Mouse (Mus musculus) neural tube, embryonic 12.5 days (tissue): Measurements from ENCODE around the gene Asz1. TPM values are rescaled to one million over a fixed set of nuclear protein-coding genes. Genes with fewer than 3 reads are reported as not detected.

Experiments used
- ATAC-seq: fragments of 200-750 bp; cut with Nextera tagmentation; 2 replicates; pipeline ENCODE4 v1.8.0; 2017; ENCODE audit warnings: low read depth, mild to moderate bottlenecking, moderate TSS enrichment, moderate library complexity; ENCODE audit not compliant: low FRiP score
- H3K27ac ChIP-seq: fragments of 300-500 bp; sonication (generic); 2 replicates; pipeline ENCODE4 v1.5.1; 2016
- H3K27me3 ChIP-seq: fragments of 300-500 bp; sonication (generic); replicated peaks from 2 replicates; pipeline ENCODE4 v1.6.1; 2016; ENCODE audit warnings: mild to moderate bottlenecking
- H3K36me3 ChIP-seq: fragments of 300-500 bp; sonication (generic); 2 replicates; pipeline ENCODE4 v1.6.1; 2016; ENCODE audit warnings: mild to moderate bottlenecking
- H3K4me1 ChIP-seq: fragments of 300-500 bp; sonication (generic); 2 replicates; pipeline ENCODE4 v1.6.1; 2016
- H3K4me2 ChIP-seq: fragments of 300-500 bp; sonication (generic); replicated peaks from 2 replicates; pipeline ENCODE4 v1.6.1; 2016; ENCODE audit warnings: mild to moderate bottlenecking
- H3K4me3 ChIP-seq: fragments of 300-500 bp; sonication (generic); 2 replicates; pipeline ENCODE4 v1.5.1; 2016
- H3K9ac ChIP-seq: fragments of 300-500 bp; sonication (generic); 2 replicates; pipeline ENCODE4 v1.6.1; 2016; ENCODE audit warnings: mild to moderate bottlenecking
- H3K9me3 ChIP-seq: fragments of 300-500 bp; sonication (generic); 2 replicates; pipeline ENCODE4 v1.6.1; 2016; ENCODE audit warnings: mild to moderate bottlenecking
- WGBS: fragments of 180-500 bp; shearing (Covaris S2); methylation state at CpG from one replicate; pipeline ENCODE4 v1.1.7; 2016; 5-methylcytosine and 5-hydroxymethylcytosine counted together
- polyA plus RNA-seq: library from polyadenylated mRNA; unstranded; fragments of >200 nt; fragmentation: Nextera tagmentation; extraction: Ambion mirVana; gene quantifications from 2 replicates; pipeline ENCODE4 v1.2.1, GENCODE M21; 2016

The Asz1 gene
- not detected in 2 replicates for polyA plus RNA-seq

- Histone ChIP-seq H3K27ac (no peak within 1 kb of the TSS), H3K4me1 (no peaks in the 10 kb centered on the region), H3K36me3 (no peaks in the 10 kb centered on the region), H3K9ac (no peak within 1 kb of the TSS), H3K4me2 (no peak within 1 kb of the TSS), H3K9me3 (no peaks in the 10 kb centered on the region), H3K4me3 (no peak within 1 kb of the TSS), H3K27me3 (no peaks in the 10 kb centered on the region)
- ATAC-seq: no peak
- WGBS: 94% methylated on average over 22 of the region's 22 CpGs
Observed at GRCm38 (mm10) chr6:18108934-18109333, at the start of gene Asz1. Asz1 (minus strand) TSS chr6:18109061.

DNA sequence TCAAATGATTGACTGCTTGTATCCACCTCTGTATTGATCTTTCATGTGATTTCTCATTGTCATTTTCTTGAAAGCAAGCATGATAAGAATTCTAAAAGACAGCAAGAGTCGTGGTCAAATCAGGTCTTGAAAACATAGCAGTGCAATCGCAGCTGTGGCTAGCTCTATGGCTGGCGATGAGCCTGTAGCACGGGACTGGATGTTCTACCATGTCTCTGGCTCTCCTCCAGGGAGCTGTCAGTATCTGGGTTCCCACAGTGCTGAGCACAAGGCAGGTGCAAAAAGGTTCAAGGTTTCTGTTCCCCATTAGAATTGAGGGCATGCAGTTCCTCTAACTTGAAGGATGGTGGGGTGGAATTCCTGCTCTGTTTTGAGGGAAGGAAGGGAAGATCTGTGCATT lies 44.2 kb upstream of the Asz1 start:
- ATAC-seq: no peak
- Histone ChIP-seq H3K9ac (no peak overlapping the region), H3K4me3 (no peak overlapping the region), H3K27me3 (no peaks in the 10 kb centered on the region), H3K4me1 (no peaks in the 10 kb centered on the region), H3K36me3 (no peaks in the 10 kb centered on the region), H3K4me2 (no peak overlapping the region), H3K27ac (no peak overlapping the region), H3K9me3 (no peaks in the 10 kb centered on the region)
- WGBS: 80% methylated on average over 4 of the region's 4 CpGs

- no peaks in the 10 kb centered on the region for H3K4me1 ChIP-seq
- WGBS: 65% methylated on average over 1 of the region's 1 CpGs
- H3K9me3 ChIP-seq: no peaks in the 10 kb centered on the region
- H3K27ac ChIP-seq: no peak overlapping the region
- no peak overlapping the region for H3K9ac ChIP-seq
- no peaks in the 10 kb centered on the region for H3K36me3 ChIP-seq
- no peak for ATAC-seq
- H3K4me2 ChIP-seq: no peak overlapping the region
- H3K27me3 ChIP-seq: no peaks in the 10 kb centered on the region
- H3K4me3 ChIP-seq: no peak overlapping the region
Observed at GRCm38 (mm10) chr6:18135246-18135645, 26.4 kb upstream of the Asz1 start.

- no peak overlapping the region for H3K4me3 ChIP-seq
- ATAC-seq: no peak
Observed at GRCm38 (mm10) chr6:18128059-18128458, 19.2 kb upstream of the Asz1 start.

DNA sequence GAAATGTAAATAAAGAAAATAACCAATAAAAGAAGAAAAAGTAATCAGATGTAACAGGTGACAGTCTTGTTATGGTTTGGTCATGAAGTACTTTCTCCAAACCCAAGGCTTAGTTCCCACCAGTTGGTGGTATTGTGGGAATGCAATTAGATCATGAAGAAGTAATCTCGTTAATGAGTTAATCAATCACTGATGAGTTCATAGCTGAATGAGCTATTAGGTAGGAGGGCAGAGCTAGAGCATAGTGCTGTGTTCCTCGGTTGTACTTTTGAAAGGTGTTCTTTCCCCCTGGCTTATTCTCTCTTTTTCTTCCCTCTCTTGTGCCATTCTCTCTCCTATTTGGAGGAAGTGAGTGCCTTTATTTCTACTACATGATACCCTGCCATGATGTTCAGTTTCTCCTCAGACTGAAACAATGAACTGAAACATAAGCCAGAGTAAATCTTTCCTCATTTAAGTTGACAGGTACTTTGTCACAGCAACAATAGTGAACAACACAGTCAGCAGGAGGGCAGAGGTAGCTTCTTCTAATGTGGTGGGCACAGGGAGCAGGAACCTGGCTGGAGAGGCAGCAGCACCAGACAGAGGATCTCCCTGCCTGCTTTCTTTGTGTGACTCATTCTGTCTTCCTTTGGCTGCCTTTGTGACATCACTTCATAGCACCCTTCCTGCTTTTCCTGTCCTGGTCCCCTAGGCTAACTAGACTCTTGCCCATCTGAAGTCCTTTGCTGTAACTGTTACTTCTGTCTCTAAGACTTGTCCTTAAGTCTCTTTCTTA lies 18.5 kb upstream of the Asz1 start:
- no peak overlapping the region for H3K4me3 ChIP-seq
- H3K9ac ChIP-seq: no peak overlapping the region
- H3K27me3 ChIP-seq: no peaks in the 10 kb centered on the region
- H3K4me2 ChIP-seq: no peak overlapping the region
- no peak overlapping the region for H3K27ac ChIP-seq
- WGBS: 53% methylated on average over 2 of the region's 2 CpGs
- no peaks in the 10 kb centered on the region for H3K9me3 ChIP-seq
- ATAC-seq: no peak
- no peaks in the 10 kb centered on the region for H3K4me1 ChIP-seq
- no peaks in the 10 kb centered on the region for H3K36me3 ChIP-seq

More at GRCm38 (mm10) chr6:18128059-18128458, 19.2 kb upstream of the Asz1 start:
- Histone ChIP-seq H3K27me3 (no peaks in the 10 kb centered on the region), H3K27ac (no peak overlapping the region), H3K9me3 (no peaks in the 10 kb centered on the region), H3K4me1 (no peaks in the 10 kb centered on the region), H3K36me3 (no peaks in the 10 kb centered on the region), H3K9ac (no peak overlapping the region), H3K4me2 (no peak overlapping the region)
- 83% methylated on average over 4 of the region's 4 CpGs for WGBS

GRCm38 (mm10) chr6:18096861-18097260 lies 12.0 kb downstream of the Asz1 start:
- WGBS: 76% methylated on average over 1 of the region's 1 CpGs
- H3K9me3 ChIP-seq: no peaks in the 10 kb centered on the region

DNA sequence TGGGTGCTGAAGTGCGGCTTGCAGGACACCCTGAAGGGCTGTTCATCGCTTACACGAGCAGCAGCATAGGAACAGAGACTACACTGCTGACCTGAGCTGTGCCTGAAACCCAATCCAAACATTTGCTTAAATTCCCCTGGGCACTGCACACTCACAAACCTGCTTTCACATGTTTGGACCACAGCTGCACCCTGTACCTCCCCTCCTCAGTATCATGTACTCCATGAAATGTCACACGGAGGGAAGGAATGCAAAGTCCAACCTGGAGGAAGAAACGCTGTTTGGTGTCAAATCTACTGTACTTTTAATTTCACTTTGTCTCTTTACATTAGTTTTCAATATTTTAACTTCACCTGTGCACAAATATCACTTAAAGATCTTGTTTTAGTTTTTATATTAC lies 19.8 kb downstream of the Asz1 start:
- no peak overlapping the region for H3K27ac ChIP-seq
- H3K4me2 ChIP-seq: no peak overlapping the region
- WGBS: 84% methylated on average over 5 of the region's 5 CpGs
- no peaks in the 10 kb centered on the region for H3K9me3 ChIP-seq
- H3K36me3 ChIP-seq: no peaks in the 10 kb centered on the region
- ATAC-seq: no peak
- H3K4me1 ChIP-seq: no peaks in the 10 kb centered on the region
- H3K9ac ChIP-seq: no peak overlapping the region
- no peaks in the 10 kb centered on the region for H3K27me3 ChIP-seq
- no peak overlapping the region for H3K4me3 ChIP-seq

More at GRCm38 (mm10) chr6:18096861-18097260, 12.0 kb downstream of the Asz1 start:
- no peaks in the 10 kb centered on the region for H3K27me3 ChIP-seq
- no peak for ATAC-seq
- no peak overlapping the region for H3K4me2 ChIP-seq
- no peak overlapping the region for H3K27ac ChIP-seq
- H3K4me1 ChIP-seq: no peaks in the 10 kb centered on the region
- no peak overlapping the region for H3K4me3 ChIP-seq
- no peak overlapping the region for H3K9ac ChIP-seq
- no peaks in the 10 kb centered on the region for H3K36me3 ChIP-seq

DNA sequence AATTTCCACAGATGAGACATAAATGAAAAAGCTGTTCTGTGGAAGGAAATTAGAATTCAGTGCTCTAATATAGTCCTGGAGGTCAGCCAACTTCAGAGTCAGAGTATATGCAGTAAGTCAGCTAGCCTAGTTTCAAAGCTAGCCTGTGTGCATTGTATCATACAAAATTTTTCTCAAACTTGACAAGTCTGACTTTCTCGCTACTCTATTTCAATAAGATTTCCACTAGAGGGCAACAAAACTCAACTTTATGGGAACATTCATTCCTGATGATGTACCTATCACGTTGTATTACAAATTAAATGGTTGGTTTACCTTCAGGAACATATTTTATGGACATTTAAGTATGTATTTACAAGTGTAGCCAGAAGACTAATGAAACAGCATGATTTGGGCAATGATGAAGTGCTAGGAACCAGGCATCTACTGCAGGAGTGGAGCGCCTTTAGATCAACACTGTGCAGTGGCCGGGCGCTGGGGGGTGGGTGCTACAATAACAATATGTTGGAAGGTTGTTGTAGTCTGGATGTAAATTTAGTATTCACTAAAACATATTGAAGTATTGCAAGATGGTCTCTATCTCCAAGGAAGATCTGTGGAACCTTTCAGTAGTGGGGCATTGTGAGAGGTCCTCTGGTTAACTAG lies 21.6 kb downstream of the Asz1 start:
- Histone ChIP-seq H3K4me2 (no peak overlapping the region), H3K9ac (no peak overlapping the region), H3K4me1 (no peaks in the 10 kb centered on the region), H3K9me3 (no peaks in the 10 kb centered on the region), H3K27ac (no peak overlapping the region), H3K4me3 (no peak overlapping the region), H3K36me3 (no peaks in the 10 kb centered on the region), H3K27me3 (no peaks in the 10 kb centered on the region)
- no peak for ATAC-seq
- WGBS: 65% methylated on average over 5 of the region's 5 CpGs

DNA sequence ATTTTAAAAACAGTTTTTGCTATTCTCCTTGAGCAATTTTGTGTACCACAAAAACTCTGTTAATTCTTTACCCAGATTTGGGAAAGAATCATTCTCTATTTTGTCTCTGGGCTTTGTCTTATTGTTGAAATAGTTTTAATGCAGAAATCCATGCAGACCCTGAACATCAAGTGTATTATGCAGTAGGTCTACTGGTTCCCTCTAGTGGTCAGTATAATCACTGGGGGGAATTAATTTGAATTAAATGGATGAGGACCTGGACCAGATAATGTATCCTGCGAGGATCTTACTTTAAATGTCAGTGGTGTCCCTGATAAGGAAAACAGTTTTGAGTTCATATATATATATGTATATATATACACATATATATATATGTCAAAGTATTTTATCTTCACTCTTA lies 30.2 kb downstream of the Asz1 start:
- Histone ChIP-seq H3K9ac (no peak overlapping the region), H3K36me3 (no peaks in the 10 kb centered on the region), H3K4me1 (no peaks in the 10 kb centered on the region), H3K27me3 (no peaks in the 10 kb centered on the region), H3K27ac (no peak overlapping the region), H3K4me3 (no peak overlapping the region), H3K9me3 (no peaks in the 10 kb centered on the region), H3K4me2 (no peak overlapping the region)
- no peak for ATAC-seq
- 41% methylated on average over 1 of the region's 1 CpGs for WGBS

DNA sequence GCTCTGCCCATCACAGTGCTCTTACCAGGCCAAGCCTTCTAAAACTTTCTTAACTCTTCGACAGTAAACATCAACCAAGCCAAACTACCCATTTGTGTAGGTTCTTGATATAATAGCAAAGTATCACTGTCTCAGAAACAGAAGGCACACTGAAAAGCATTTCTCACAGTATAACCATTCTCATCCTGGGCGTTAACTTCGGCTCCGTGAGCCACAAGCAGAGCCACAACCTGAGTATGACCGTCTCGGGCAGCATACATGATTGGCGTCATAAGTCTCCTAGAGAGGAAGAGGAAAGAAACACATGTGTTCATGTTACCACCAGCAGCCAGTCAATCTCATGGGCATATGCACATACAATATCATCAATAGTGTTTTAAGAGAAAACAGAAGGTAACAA lies 31.9 kb downstream of the Asz1 start:
- H3K4me1 ChIP-seq: no peaks in the 10 kb centered on the region
- H3K9me3 ChIP-seq: no peaks in the 10 kb centered on the region
- H3K4me3 ChIP-seq: no peak overlapping the region
- no peak overlapping the region for H3K4me2 ChIP-seq
- no peak for ATAC-seq
- H3K36me3 ChIP-seq: no peaks in the 10 kb centered on the region
- no peak overlapping the region for H3K27ac ChIP-seq
- H3K27me3 ChIP-seq: no peaks in the 10 kb centered on the region
- H3K9ac ChIP-seq: no peak overlapping the region
- WGBS: 86% methylated on average over 7 of the region's 7 CpGs

GRCm38 (mm10) chr6:18076577-18076976 lies 32.3 kb downstream of the Asz1 start:
- Histone ChIP-seq H3K4me1 (no peaks in the 10 kb centered on the region), H3K4me3 (no peak overlapping the region), H3K9me3 (no peaks in the 10 kb centered on the region), H3K27me3 (no peaks in the 10 kb centered on the region), H3K36me3 (no peaks in the 10 kb centered on the region), H3K27ac (no peak overlapping the region), H3K9ac (no peak overlapping the region), H3K4me2 (no peak overlapping the region)
- 67% methylated on average over 5 of the region's 5 CpGs for WGBS
- no peak for ATAC-seq

DNA sequence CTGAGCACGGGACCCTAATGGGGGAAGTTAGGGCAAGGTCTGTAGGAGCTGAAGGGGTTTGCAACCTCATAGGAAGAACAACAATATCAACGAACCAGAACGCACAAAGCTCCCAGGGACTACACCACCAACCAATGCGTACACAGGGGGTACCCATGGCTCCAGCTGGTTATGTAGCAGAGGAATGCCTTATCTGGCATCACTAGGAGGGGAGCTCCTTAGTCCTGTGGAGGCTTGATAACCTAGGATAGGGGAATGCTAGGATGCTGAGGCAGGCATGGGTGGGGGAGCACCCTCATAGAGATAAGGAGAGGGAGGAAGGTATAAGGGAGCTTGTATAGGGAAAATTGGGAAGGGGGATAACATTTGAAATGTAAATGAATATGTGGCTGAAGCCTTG lies 51.0 kb downstream of the Asz1 start:
- ATAC-seq: no peak
- Histone ChIP-seq H3K27ac (no peak overlapping the region), H3K36me3 (no peaks in the 10 kb centered on the region), H3K9ac (no peak overlapping the region), H3K4me1 (no peaks in the 10 kb centered on the region), H3K4me3 (no peak overlapping the region), H3K4me2 (no peak overlapping the region), H3K9me3 (no peaks in the 10 kb centered on the region), H3K27me3 (no peaks in the 10 kb centered on the region)
- 89% methylated on average over 4 of the region's 4 CpGs for WGBS

- no peak overlapping the region for H3K4me2 ChIP-seq
- H3K36me3 ChIP-seq: no peaks in the 10 kb centered on the region
- no peak overlapping the region for H3K9ac ChIP-seq
- no peaks in the 10 kb centered on the region for H3K4me1 ChIP-seq
- H3K27ac ChIP-seq: no peak overlapping the region
- no peak overlapping the region for H3K4me3 ChIP-seq
- no peak for ATAC-seq
- no peaks in the 10 kb centered on the region for H3K9me3 ChIP-seq
- H3K27me3 ChIP-seq: no peaks in the 10 kb centered on the region
- WGBS: 46% methylated on average over 5 of the region's 5 CpGs
Observed at GRCm38 (mm10) chr6:18051702-18052101, 57.2 kb downstream of the Asz1 start.
